ENCODE assay signal across 9 mouse cellular contexts in the genomic region with DNA sequence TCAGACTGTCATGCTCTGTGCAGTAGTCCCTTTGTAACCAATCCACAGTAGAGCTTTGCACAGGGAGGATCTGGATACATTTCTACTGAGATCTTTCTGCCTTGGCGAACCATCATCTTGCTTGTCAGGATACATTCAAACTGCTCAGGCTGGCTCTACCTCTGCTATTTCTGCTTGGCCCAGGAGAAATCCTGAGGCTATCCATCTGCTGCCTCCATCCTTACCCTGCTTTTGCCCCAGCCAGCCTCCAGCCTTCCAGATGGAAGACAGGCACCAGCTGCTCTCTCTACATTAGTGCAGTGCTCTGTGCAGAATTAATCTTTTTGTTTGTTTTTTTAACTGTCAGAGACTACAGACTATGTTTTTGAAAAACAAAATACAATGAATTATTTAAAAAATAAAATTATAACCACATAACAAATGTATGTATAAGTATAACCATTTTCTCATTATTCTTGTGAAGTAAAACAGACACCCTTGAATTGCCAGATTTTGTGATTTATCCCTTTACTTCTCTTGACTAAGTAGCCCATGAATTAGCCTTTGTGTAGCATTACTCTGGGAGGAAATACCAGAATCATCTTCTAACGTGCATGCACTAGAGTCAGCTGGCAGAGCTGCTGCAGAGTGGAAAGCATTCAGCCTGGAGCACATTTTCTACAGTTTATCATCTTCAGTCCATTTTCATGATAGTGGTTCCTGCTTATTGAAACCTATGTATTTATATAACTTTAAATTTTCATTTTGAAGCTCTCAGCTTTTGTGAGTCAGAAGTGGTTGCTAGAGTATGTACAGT.
A peak's percentile ranks its signal among the peaks of the same experiment; 100 is the strongest.
DNase-seq lines count a peak whose midpoint lies in the region; ATAC-seq and TF ChIP-seq lines count a peak whose summit lies in the region.
"Had no signal": no experiment of that assay in that cellular context is flagged by ENCODE, and none has a peak within 500 bp of the region (broad histone marks: within the 10 kb centered on the region; RNA-seq: fewer than 3 reads in every experiment).

No protein-coding gene starts in this region.

- DNase-seq in kidney, adult 9 months: no peak
- no peak for DNase-seq in embryonic facial prominence, embryonic 11.5 days (ENCODE audit: low spot score)
- peak; percentile 28 to 49 for DNase-seq in layer of hippocampus, postnatal 10 days (ENCODE audit: low spot score in 2 of 2)
- peak; percentile 54 for DNase-seq in right cerebral cortex, adult 18-20 months
- no peak for DNase-seq in B cell, adult 2 months
- DNase-seq in gastrocnemius, adult 2 months: no peak
- DNase-seq in thymus, postnatal 25 days: no peak

- no peaks in the 10 kb centered on the region for H3K9me3 ChIP-seq in kidney, embryonic 16.5 days (ENCODE audit: low read length)
- no peaks in the 10 kb centered on the region for H3K9me3 ChIP-seq in embryonic facial prominence, embryonic 11.5 days (replicated peaks; ENCODE audit: control insufficient read depth, low read length)
- H3K9me3 ChIP-seq: liver, embryonic 15.5 days had no signal

- intact Hi-C loops in gastrocnemius, adult 2 months (cut with DNase I): no loop called here

- no peaks in the 10 kb centered on the region for H3K4me1 ChIP-seq in kidney, embryonic 16.5 days (ENCODE audit: insufficient read depth, low read length)
- no peaks in the 10 kb centered on the region for H3K4me1 ChIP-seq in embryonic facial prominence, embryonic 11.5 days (ENCODE audit: control insufficient read depth, insufficient read depth, low read length)
- H3K4me1 ChIP-seq: liver, embryonic 15.5 days had no signal

- no peak overlapping the region for H3K4me3 ChIP-seq in kidney, embryonic 16.5 days (ENCODE audit: low read length)
- no peak overlapping the region for H3K4me3 ChIP-seq in embryonic facial prominence, embryonic 11.5 days (ENCODE audit: low read depth, low read length)
- no peak overlapping the region for H3K4me3 ChIP-seq in gastrocnemius, adult 2 months
- H3K4me3 ChIP-seq: liver, embryonic 15.5 days had no signal

- no peaks in the 10 kb centered on the region for H3K36me3 ChIP-seq in kidney, embryonic 16.5 days (ENCODE audit: insufficient read depth, low read length)
- H3K36me3 ChIP-seq in embryonic facial prominence, embryonic 11.5 days (replicated peaks; ENCODE audit: control insufficient read depth, insufficient read depth, low read depth, low read length): no peaks in the 10 kb centered on the region
- H3K36me3 ChIP-seq: liver, embryonic 15.5 days had no signal

- no peak overlapping the region for H3K27ac ChIP-seq in kidney, embryonic 16.5 days (ENCODE audit: low read length)
- H3K27ac ChIP-seq in embryonic facial prominence, embryonic 11.5 days (replicated peaks; ENCODE audit: low read depth, low read length): no peak overlapping the region
- no peak overlapping the region for H3K27ac ChIP-seq in gastrocnemius, adult 2 months
- H3K27ac ChIP-seq: liver, embryonic 15.5 days had no signal

- no peaks in the 10 kb centered on the region for H3K27me3 ChIP-seq in kidney, embryonic 16.5 days (ENCODE audit: insufficient read depth, low read length)
- no peaks in the 10 kb centered on the region for H3K27me3 ChIP-seq in embryonic facial prominence, embryonic 11.5 days (ENCODE audit: control insufficient read depth, insufficient read depth, low read length)
- H3K27me3 ChIP-seq: liver, embryonic 15.5 days had no signal

- H3K4me2 ChIP-seq in kidney, embryonic 16.5 days (replicated peaks; ENCODE audit: low read depth, low read length): no peak overlapping the region
- H3K4me2 ChIP-seq in embryonic facial prominence, embryonic 11.5 days (ENCODE audit: low read depth, low read length): no peak overlapping the region
- H3K4me2 ChIP-seq: liver, embryonic 15.5 days had no signal

- TF ChIP-seq CTCF in gastrocnemius, adult 2 months (IDR thresholded peaks at IDR 0.05): no peak

- ATAC-seq in kidney, embryonic 16.5 days (ENCODE audit: low FRiP score, low TSS enrichment): peak; percentile 85
- 0 out of 2 replicates have a peak, but pooled peaks have one; percentile 70 for ATAC-seq in embryonic facial prominence, embryonic 11.5 days (replicated peaks; ENCODE audit: insufficient number of reproducible peaks, low FRiP score, low TSS enrichment, low read depth)

- WGBS in kidney, embryonic 16.5 days: 36% methylated on average over 2 of the region's 2 CpGs
- 47% methylated on average over 2 of the region's 2 CpGs for WGBS in embryonic facial prominence, embryonic 11.5 days

- H3K9ac ChIP-seq in kidney, embryonic 16.5 days (replicated peaks; ENCODE audit: low read length): no peak overlapping the region
- H3K9ac ChIP-seq in embryonic facial prominence, embryonic 11.5 days (replicated peaks; ENCODE audit: low read length): no peak overlapping the region
- H3K9ac ChIP-seq: liver, embryonic 15.5 days had no signal

Comparison
In these comparisons a context has a peak if more than half of its experiments do, and no peak if none do; other contexts are left out.
1. DNase-seq: peak in layer of hippocampus, postnatal 10 days (2 of 2) and right cerebral cortex, adult 18-20 months (single experiment); none in kidney, adult 9 months (single experiment), embryonic facial prominence, embryonic 11.5 days (single experiment), B cell, adult 2 months (0 of 2), gastrocnemius, adult 2 months (single experiment) and thymus, postnatal 25 days (single experiment).